Mouse (Mus musculus) cerebellum, adult 9-11 months (tissue): Measurements from ENCODE around the gene Gpr108.
A peak's percentile ranks its signal among the peaks of the same experiment; 100 is the strongest.

ENCODE experiments used
- DNase-seq: peaks from one replicate; pipeline ENCODE4 v3.0.0; 2022

Gpr108 gene

GRCm38 (mm10) chr17:57243650-57244370 is 4.4 kb downstream of the Gpr108 start:
- DNase-seq, result no peak

- no peak for DNase-seq
These were observed 11.1 kb downstream of the Gpr108 start for GRCm38 (mm10) chr17:57237181-57237580.

GRCm38 (mm10) chr17:57235803-57236202 is 12.4 kb downstream of the Gpr108 start:
- no peak for DNase-seq

GRCm38 (mm10) chr17:57234254-57234928 is 13.9 kb downstream of the Gpr108 start:
- no peak for DNase-seq

GRCm38 (mm10) chr17:57233038-57233437 is 15.2 kb downstream of the Gpr108 start:
- no peak for DNase-seq

GRCm38 (mm10) chr17:57232200-57232599 is 16.0 kb downstream of the Gpr108 start:
- no peak for DNase-seq

GRCm38 (mm10) chr17:57231321-57231771 is 16.9 kb downstream of the Gpr108 start:
- DNase-seq, result no peak

GRCm38 (mm10) chr17:57230728-57231125 is 17.5 kb downstream of the Gpr108 start:
- no peak for DNase-seq

GRCm38 (mm10) chr17:57229851-57230727 is 18.2 kb downstream of the Gpr108 start:
- no peak for DNase-seq

- DNase-seq, result no peak
These were observed 19.4 kb downstream of the Gpr108 start for GRCm38 (mm10) chr17:57228873-57229272.

GRCm38 (mm10) chr17:57228014-57228413 is 20.2 kb downstream of the Gpr108 start, which contains the start of gene C3:
Gene C3 (minus strand): TSS chr17:57228136.
- DNase-seq, result no peak

GRCm38 (mm10) chr17:57227468-57227867 is 20.8 kb downstream of the Gpr108 start:
- no peak for DNase-seq

- DNase-seq, result no peak
These were observed 24.9 kb downstream of the Gpr108 start for GRCm38 (mm10) chr17:57223313-57223712.

GRCm38 (mm10) chr17:57221911-57222310 is 26.3 kb downstream of the Gpr108 start:
- DNase-seq, result no peak

- no peak for DNase-seq
These were observed 28.4 kb downstream of the Gpr108 start for GRCm38 (mm10) chr17:57219884-57220207.

- peak; percentile 43 for DNase-seq
These were observed 28.9 kb downstream of the Gpr108 start for GRCm38 (mm10) chr17:57219167-57219883.

GRCm38 (mm10) chr17:57218335-57218900 is 29.8 kb downstream of the Gpr108 start:
- DNase-seq, result no peak

GRCm38 (mm10) chr17:57214676-57215387 is 33.4 kb downstream of the Gpr108 start:
- no peak for DNase-seq

GRCm38 (mm10) chr17:57211501-57211900 is 36.7 kb downstream of the Gpr108 start:
- no peak for DNase-seq

- DNase-seq, result no peak
These were observed 38.9 kb downstream of the Gpr108 start for GRCm38 (mm10) chr17:57209330-57209729.

GRCm38 (mm10) chr17:57207938-57208337 is 40.3 kb downstream of the Gpr108 start:
- DNase-seq, result no peak
